Mouse (Mus musculus): ENCODE data around the gene Olfr657. TPM values are rescaled to one million over a fixed set of nuclear protein-coding genes. Genes with fewer than 3 reads are reported as not detected.

Olfr657 gene
- total RNA-seq (2023): not detected in 4 replicates

DNA sequence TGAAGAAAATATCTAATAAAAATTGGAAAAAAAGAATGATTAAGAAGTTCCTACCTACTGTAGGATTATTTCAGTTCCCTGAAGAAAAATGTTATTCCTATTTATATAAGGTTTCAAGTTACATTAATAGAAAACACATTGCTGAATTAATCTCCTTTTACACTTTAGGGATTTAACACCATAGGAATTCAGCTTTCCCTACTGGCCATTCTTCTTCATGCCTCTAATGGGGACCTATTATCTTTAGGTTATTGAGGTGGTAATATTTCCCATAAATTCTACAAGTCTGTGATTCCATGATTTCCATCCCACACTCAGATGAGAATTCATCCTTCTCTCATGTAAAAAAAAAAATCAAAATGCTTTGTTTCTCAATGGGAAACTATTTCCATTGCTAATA, at the start of gene Olfr657:
TSS of gene Olfr657 (plus strand) at position 301 of the 400 bp plus-strand sequence.

DNA sequence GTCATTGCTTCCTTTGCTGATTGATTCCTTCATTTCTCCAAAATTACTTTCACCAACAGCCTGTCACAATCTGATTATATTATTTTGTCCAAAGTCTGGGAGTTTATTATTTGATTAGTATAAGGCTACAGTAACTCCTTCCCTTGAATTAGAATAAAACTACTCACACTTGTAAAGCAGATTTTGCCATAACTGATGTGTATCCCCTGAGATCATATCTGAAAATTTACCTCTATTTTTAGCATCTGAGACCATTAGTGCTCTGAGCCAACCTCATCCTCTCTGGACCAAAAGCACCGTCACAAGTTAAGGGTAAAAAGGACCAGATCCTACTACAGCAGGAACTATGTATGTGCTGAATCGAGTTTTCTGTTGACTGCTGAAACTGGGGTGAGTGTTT, 47.6 kb upstream of the Olfr657 start, which contains the start of gene Olfr653:
TSS of gene Olfr653 (plus strand) at position 301 of the 400 bp plus-strand sequence.

DNA sequence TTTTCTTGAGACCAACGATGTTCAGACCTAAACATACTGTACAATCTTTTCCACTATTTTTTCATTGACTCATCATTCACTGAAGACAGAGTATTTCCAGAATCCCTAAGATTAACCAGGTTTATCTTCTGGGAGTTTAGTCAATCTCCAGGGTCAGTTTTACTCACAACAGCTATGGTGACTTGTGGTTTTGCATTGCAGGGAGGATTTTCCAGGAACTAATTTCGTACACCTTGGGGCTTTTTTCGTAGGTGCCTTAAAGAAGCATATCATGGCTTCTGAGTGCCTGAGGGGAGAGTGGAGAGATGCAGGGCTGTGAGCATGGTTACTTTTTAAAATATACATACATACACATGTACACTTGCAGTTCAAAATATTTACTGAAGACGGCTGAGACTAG, 37.9 kb upstream of the Olfr657 start, which contains the start of gene Olfr654:
TSS of gene Olfr654 (plus strand) at position 301 of the 400 bp plus-strand sequence.

DNA sequence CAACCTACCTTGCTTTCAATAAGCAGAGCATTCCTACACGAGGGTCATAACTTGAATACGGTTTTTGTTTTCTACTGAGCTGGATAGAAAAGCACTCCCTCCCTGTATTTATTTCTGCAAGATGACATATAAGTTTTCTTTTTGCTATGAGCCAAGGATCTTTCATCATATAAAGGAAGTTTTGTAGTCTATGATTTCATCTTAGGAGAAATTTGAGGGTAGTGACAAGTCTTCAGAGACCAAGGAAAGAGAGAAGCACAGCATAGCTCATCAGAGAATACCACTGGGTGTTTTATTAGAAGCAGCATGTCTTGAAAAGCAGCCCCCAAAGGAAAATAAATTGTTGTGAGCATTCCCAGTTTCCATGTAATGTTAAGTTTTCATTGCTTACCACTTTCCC, 22.9 kb upstream of the Olfr657 start, which contains the start of gene Olfr655:
TSS of gene Olfr655 (minus strand) at position 101 of the 400 bp plus-strand sequence.

DNA sequence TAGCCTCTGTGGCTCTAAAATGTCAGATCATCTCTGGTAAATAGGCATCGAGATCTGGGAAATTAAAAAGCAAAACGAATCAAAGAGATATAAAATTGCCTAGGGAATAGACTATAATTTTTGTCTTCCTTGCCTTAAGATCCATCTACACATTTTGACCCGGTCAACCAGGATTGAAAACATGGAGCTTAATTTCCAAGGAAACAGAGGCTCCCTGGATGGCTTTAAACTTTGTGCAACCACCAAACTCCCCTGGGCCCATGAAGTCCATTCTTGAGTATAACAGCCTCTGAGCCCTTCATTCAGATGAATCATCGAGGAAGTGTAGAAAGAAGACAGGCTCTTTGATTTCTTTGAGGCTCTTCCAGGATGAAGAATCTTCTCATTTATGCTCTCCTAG, 10.9 kb upstream of the Olfr657 start, which contains the start of gene Olfr656:
TSS of gene Olfr656 (plus strand) at position 301 of the 400 bp plus-strand sequence.

DNA sequence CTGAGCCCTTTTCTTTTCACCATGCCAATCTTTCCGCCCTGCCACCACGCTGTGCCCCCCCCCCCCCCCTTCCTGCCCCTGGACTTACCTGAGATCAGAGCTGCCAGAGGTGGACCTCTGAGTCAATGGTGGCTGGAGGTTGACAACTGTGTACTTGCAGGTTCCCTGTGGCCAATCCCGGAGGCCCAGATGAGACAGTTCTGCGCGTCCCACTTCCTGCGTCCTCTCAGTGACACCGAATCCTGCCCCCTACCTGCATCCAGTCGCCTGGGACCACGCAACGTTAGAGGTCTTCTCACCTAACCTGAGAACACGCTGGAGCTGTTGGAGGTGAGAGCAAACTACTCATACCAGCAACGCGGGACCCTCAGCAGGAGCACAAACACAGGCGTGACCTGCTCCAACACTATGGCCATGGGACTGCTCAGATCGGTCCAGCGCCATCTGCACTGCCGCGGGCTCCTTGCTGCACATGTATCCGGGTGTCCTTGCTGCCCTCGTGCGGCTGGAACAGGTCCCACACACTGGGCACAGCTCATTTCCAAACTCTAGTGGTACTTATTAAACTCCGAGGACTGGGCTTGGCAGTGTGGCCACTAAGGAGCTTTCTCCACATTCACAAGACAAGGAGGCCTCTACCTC, 22.4 kb downstream of the Olfr657 start, which contains the start of gene Olfr658:
TSS of gene Olfr658 (minus strand) at position 465 of the 642 bp plus-strand sequence.

DNA sequence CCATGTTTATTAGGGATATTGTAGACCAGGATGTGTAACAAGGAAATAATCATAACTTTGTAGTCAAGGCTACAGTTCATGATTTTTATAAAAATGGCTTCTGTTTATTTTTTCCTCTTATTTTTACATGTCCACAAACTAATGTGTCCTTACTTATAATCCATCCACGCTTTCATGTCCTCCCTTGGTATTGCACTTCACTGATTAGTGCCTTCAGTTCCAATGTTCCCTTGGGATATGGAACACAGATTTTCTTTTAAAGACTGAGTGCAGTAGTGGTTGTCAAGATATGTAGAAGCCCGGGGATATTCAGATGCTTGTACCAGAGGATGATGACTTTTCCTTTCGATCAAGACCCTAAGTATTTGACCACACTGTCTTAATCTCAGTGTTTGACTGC, 41.9 kb downstream of the Olfr657 start, which contains the start of gene Olfr659:
TSS of gene Olfr659 (plus strand) at position 301 of the 400 bp plus-strand sequence.

DNA sequence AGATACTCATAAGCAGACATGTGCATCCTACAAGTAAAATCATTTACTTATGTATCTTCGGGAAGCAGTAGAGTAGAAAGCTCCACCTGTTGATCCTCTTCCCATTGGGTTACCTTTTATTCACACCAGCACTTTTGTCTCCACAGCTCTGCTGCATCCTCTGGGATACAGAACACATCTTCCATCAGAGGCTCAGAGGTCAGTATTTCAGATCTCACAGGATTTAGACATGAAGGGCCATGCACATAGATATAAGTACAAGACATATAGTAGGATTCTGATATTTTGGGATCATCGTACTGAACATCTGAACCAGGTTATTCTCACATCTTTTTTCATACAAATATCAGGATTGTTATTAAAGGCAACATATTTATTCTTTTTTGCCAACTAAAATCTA, 61.6 kb downstream of the Olfr657 start, which contains the start of gene Olfr661:
TSS of gene Olfr661 (plus strand) at position 301 of the 400 bp plus-strand sequence.

Other genes starting within 250 kb of the Olfr657 start
- gene Trim30c, start 224.0 kb upstream of the Olfr657 start, total RNA-seq (2023): 3.3 to 6.2 TPM (median 4.2 TPM) in 4 replicates
- gene Trim30a, start 159.6 kb upstream of the Olfr657 start, total RNA-seq (2023): 71.0 to 81.8 TPM (median 75.2 TPM) in 4 replicates
- 15.4 to 20.6 TPM (median 18.0 TPM) in 4 replicates for gene Trim30d, start 116.9 kb upstream of the Olfr657 start, total RNA-seq (2023)
- not detected in 4 replicates for gene Olfr651, start 74.7 kb upstream of the Olfr657 start, total RNA-seq (2023)
- gene Olfr652, start 63.9 kb upstream of the Olfr657 start, total RNA-seq (2023): not detected in 4 replicates
- gene Olfr653, start 47.5 kb upstream of the Olfr657 start, total RNA-seq (2023): not detected in 4 replicates
- gene Olfr654, start 37.8 kb upstream of the Olfr657 start, total RNA-seq (2023): not detected in 4 replicates
- gene Olfr655, start 23.0 kb upstream of the Olfr657 start, total RNA-seq (2023): 1.2 TPM in 1 of 4 replicates, not detected in the others
- gene Olfr656, start 10.8 kb upstream of the Olfr657 start, total RNA-seq (2023): 0.14 TPM in 1 of 4 replicates, not detected in the others
- gene Olfr658, start 22.5 kb downstream of the Olfr657 start, total RNA-seq (2023): not detected in 4 replicates
- not detected in 4 replicates for gene Olfr659, start 42.0 kb downstream of the Olfr657 start, total RNA-seq (2023)
- not detected in 4 replicates for gene Olfr661, start 61.7 kb downstream of the Olfr657 start, total RNA-seq (2023)
- not detected in 4 replicates for gene Usp17le, start 152.7 kb downstream of the Olfr657 start, total RNA-seq (2023)
- gene Usp17lb, start 217.8 kb downstream of the Olfr657 start, total RNA-seq (2023): not detected in 4 replicates
- not detected in 4 replicates for gene Usp17la, start 232.2 kb downstream of the Olfr657 start, total RNA-seq (2023)